Mouse (Mus musculus) mesoderm, embryonic 11.5 days (tissue): ENCODE results near the gene Hoxc10.

Experiments
- DNase-seq: peaks from one replicate; pipeline ENCODE4 v3.0.0-alpha.2; 2012; ENCODE audit warnings: low read depth, low spot score

The Hoxc10 gene

DNA sequence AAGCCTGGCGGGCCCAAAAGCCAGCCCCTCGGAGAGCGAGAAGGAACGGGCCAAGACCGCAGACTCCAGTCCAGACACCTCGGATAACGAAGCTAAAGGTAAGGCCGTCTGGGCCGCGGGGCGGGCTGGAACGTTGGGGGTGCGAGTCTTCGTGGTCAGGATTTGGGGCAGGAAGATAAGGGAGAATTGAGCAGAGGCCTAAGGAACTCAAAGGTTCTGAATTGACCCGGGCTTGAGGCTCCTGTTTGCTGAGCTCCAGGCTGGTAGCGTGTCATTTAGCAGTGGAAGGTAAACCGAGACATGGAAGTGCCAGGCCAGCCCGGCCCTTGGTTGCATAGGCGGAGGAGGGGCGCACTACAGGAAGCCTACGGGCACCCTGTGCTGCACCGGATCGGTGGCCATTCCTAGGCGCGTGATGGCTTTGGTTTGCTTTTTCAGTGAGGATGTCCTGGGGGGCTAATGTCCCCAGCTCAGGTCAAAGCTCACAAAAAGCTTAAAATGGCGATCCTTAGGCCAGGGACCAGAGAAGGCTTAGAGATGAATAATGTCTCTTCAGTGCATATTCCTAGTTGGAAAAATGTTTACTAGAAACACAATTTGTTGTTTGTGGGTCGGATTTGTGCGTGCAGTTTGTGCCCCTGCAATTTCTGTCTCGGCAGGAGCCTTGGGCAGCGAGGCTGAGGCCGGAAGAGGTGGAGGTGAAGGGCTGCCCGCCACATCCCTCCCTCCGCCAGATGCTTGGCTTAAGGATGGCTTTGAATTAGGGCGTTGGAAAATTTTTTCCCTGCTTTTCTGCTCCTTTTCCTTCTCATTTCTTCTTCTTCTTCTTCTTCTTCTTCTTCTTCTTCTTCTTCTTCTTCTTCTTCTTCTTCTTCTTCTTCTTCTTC is 1.2 kb downstream of the Hoxc10 start:
- DNase-seq, result no peak

DNA sequence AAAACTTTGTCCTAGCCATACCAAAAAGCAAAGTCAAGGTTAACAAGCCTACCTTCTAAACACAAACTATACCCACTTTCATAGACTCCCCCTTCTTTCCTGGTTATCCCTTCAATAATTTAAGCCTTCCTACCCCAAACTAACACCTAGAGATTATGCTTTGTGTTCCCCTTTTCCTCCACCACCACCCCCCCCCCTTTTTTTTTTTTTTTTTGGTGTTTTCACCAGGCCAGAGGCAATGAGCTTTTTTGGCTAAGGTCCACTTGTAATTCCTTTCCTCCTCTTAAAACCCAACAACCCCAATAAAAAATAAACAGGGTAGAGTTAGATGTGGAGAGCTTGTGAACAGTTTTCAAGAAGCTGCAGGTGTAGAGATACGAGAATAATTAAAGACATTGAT is 2.7 kb downstream of the Hoxc10 start:
- no peak for DNase-seq

GRCm38 (mm10) chr15:102970740-102971139 is 4.1 kb downstream of the Hoxc10 start:
- no peak for DNase-seq

GRCm38 (mm10) chr15:102972254-102972653 is 5.7 kb downstream of the Hoxc10 start:
- no peak for DNase-seq

- no peak for DNase-seq
Observed at GRCm38 (mm10) chr15:102972753-102973152, 6.2 kb downstream of the Hoxc10 start.

DNA sequence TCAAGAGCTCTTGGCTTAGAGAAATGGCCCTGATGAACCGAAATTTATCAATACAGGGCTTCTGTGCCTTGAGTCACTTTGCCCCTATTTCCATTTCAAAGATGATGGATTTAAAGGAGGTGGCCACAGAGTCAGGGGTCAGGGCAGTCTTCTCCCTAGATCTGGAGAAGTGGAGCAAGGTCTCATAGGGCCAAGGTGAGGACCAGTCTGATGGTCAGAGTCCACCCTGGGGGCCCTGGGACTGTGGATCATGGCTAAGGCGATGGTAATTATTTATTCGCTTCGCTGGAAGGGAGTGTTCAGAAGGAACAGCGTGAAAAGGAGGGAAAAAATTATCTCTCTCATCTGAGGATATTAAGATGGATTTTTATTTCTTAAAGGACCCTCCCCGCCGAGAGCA is 8.4 kb downstream of the Hoxc10 start:
- no peak for DNase-seq

DNA sequence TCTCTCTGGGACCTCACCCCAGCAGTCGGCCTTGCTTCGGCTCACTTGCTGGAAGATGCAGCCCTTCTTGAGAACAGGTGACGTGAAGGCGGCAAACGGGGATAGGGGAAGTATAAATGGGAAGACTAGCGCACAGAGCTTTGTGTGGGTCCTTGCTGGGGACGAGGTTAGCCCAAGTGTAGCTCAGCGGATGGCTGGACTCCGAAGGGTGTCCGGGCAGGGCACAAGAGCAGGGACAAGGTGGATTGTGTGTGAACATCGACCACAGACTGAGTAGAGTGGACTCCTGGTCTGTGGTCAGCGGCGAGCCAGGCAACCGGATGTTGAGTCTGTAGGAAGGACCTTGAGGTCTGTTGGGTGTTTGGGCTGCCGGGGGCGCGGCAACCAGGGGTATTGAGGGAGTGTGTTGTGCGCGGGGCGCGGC is 9.1 kb downstream of the Hoxc10 start:
- no peak for DNase-seq

DNA sequence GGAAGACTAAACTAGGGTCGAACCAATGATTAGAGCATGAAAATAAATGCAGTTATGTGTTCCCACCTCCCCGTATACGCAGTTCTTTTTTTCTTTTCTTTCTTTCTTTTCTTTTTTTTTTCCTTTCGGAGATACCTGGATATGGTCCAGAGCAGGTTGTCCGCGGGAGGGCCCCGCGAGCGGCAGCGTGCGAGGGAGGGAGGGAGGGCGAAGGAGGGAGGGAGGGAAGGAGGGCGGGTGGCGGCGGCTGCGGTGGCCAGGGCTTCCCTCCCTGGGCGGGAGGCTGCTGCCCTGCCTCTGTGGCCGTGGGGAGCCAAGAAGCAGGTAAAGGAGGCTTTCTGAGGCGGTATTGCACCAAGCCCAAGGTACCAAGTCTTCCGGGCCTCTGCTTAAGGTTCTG is 9.6 kb downstream of the Hoxc10 start, which contains the start of gene Hoxc9:
Gene Hoxc9 (plus strand): TSS at position 269 of the 400 bp plus-strand sequence.
- DNase-seq, result no peak

GRCm38 (mm10) chr15:102976631-102977422 is 10.2 kb downstream of the Hoxc10 start:
- DNase-seq, result no peak

DNA sequence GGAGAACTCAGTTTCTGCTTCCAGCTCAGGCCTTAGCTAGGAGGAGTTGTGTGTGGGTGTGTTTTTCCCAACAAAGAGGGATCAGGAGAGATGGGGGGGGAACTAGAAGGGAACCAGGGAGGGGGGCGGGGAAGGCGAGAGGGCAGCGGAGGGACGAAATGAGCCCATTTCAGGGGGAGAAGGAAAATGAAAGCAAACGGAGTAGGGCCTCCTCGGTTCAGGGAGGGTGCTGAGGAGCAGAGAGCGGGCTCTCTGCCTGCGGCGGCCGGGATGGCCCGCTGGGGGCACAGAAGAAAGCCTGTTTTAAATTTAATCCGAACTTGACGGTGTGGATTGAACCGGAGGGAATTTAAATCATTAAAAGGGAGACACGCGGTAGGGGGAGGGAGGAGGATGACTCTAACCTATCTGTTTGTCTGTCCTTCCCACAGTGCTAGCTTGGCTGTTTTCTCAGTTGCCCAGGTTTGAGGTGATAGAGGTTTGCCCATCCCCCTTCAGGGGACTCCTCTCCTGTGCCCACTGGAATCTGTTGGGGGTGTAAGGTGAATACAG is 10.9 kb downstream of the Hoxc10 start:
- no peak for DNase-seq

DNA sequence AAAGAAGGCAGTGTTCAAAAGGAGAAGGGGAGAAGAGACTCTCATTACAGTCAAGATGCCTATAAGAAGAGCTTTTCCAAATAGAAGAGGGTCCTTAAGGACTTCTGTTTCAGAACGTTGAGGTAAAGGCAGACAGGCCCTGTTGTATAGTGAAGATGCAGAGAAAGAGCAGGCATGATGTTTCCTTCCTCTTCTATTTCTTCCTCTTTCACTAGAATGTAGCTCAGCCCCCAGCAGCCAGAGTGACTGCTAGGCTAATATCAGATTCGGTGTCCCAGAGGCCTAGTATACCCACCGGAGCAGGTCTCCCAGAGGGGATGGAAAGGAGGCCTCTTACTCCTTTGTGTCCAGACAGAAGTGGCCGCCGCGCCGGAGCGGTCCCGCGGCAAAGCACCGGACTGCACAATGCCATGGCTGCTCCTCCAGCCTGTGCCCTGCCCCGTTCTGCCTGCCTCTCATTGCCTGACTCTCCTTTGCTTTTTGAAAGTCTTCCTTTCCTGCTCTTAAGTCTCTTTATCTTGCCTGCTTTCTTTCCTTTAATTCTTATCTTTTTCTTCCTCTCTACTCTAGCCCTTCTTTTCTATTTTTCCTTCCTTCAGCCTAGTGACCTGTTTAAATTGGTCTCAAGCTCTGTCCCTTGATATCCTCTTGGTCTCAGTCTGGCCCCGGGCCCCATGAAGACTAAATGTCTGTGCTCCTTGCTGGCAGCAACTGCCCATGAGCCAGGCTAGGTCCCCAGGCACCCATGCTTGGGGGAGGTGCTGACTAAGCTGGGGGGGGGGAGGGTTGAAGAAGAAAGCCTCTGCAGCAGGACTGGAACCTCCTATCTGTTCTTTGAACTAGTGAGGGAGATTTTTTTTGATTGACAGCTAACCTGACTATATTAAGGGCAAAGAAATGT is 12.3 kb downstream of the Hoxc10 start:
- DNase-seq, result no peak

- no peak for DNase-seq
Observed at GRCm38 (mm10) chr15:102979936-102980335, 13.3 kb downstream of the Hoxc10 start.

GRCm38 (mm10) chr15:102980352-102980751 is 13.8 kb downstream of the Hoxc10 start:
- no peak for DNase-seq

DNA sequence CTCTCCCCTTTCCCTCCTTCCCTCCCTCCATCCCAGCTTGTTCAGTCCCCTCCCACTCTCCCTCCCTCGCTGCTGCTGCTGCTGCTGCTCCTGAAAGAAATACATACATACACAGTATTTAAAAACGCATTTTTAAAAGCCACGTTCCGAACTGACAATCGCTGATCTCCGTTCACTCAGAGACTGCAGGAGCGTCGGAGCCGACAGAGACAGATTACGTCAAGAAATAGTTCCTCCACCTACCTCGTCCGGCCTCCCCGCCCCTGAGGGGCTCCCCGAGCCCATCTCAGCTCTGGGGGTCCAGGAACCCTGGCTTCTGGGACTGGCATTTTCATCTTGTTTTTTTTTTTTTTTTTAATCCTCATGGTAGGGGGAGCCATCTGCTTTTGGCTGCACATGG is 14.3 kb downstream of the Hoxc10 start:
- no peak for DNase-seq

DNA sequence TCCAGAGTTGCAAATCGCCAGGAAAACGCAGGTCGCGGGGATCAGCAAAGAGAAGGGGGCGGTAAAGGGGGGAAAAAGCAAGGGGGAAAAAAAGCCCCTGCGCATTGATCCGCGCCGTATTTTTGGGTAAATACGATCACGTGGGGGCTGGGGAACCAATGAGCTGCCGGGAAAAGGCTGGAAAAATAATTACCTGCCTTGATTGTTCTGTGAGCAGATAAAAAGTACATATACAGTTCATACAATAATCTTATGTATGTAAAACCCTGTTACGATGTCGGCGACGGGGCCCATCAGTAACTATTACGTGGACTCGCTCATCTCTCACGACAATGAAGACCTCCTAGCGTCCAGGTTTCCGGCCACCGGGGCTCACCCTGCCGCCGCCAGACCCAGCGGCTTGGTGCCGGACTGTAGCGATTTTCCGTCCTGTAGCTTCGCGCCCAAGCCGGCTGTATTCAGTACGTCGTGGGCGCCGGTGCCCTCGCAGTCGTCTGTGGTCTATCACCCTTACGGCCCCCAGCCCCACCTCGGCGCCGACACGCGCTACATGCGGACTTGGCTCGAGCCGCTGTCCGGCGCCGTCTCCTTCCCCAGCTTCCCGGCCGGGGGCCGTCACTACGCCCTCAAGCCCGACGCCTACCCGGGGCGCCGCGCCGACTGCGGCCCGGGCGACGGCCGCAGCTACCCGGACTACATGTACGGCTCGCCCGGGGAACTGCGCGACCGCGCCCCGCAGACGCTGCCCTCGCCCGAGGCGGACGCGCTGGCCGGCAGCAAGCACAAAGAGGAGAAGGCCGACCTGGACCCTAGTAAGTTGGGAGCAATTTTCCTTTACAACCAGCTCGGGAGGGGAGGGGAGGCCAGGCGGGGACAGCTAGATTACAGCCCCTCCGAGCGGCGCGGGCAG is 15.0 kb downstream of the Hoxc10 start:
- peak; percentile 89 for DNase-seq

DNA sequence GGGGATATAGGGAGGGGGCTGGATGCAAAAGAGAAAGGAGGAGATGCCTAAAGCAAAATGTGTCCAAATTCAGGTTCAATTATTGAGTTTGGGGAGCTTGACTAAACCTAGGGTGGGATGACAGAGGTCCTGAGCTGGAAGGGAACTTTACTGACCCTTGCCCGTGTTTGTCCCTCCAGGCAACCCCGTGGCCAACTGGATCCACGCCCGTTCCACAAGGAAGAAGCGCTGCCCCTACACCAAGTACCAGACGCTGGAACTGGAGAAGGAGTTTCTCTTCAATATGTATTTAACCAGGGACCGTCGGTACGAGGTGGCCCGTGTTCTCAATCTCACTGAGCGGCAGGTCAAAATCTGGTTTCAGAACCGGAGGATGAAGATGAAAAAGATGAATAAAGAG is 17.1 kb downstream of the Hoxc10 start:
- DNase-seq, result no peak

DNA sequence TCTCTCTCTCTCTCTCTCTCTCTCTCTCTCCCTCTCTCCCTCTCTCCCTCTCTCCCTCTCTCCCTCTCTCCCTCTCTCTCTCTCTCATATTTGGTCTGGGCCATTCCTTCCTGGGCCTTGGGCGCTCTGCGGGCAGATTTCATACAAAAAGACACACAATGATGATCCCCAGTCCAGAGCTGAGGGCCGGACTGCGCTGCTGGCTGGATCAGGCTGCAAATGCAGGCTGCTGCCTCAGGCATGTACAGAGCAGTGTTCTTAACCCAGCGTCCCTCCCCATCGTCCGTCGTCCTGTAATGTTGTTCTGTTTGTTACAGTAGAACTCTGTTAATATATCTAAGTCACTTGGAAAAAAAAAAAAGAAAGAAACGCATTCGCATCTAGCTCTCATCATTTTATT is 17.9 kb downstream of the Hoxc10 start:
- no peak for DNase-seq

DNA sequence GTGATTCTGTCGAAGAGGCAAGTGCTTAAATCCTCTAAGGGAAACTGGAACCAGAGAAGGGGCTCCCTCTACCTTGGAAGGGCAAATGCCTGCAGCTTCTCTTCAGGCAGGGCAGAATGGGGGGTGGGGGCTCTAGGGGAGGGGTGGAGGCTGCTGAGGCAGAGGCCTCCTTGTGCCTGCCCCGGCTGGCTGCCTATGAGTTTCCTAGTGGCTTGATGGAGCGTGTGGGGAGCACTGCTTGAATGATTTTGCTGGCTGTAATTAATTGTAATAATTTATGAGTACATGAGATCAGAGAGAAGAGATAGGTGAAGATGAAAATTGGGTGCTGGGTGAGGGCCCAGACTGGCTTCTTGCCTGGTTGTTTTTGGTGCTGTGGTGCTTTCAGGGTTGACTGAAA is 18.3 kb downstream of the Hoxc10 start:
- DNase-seq, result no peak

- peak; percentile 96 for DNase-seq
Observed at GRCm38 (mm10) chr15:102987124-102987833, 20.7 kb downstream of the Hoxc10 start.

- no peak for DNase-seq
Observed at GRCm38 (mm10) chr15:102988078-102988477, 21.5 kb downstream of the Hoxc10 start.
